Mouse (Mus musculus) left cerebral cortex, postnatal 25 days (tissue): Measurements from ENCODE around the gene Smarca4. TPM values are rescaled to one million over a fixed set of nuclear protein-coding genes. Genes with fewer than 3 reads are reported as not detected.

ENCODE experiments used
- DNase-seq, 2 experiments: peaks; one replicate each; pipeline ENCODE4 v3.0.0; 2022; ENCODE audit warnings: low spot score in 2 of 2, mixed read lengths in 1 of 2
- intact Hi-C: fragments of 180-260 bp; cut with DNase I; formaldehyde crosslinking; loops from one replicate; pipeline ENCODE4 v1.15.1; 2025
- total RNA-seq, 2 experiments: library from RNA; stranded (reverse); gene quantifications; 2 replicates each; pipeline ENCODE4 v1.2.3; 2021

Smarca4 gene
- total RNA-seq, 2 experiments from 2014 or later: 117 to 118 TPM

- intact Hi-C loops: no loop called here
- peak in 1 of 2 experiments; percentile 62 for DNase-seq
Measured at GRCm38 (mm10) chr9:21701091-21701490, 85.1 kb downstream of the Smarca4 start.

GRCm38 (mm10) chr9:21703494-21703893 lies 87.5 kb downstream of the Smarca4 start:
- DNase-seq: no peak
- intact Hi-C loops: no loop called here

GRCm38 (mm10) chr9:21706085-21706484 lies 90.1 kb downstream of the Smarca4 start:
- no peak for DNase-seq

GRCm38 (mm10) chr9:21706586-21707265 lies 90.8 kb downstream of the Smarca4 start:
- intact Hi-C loops: no loop called here

More at GRCm38 (mm10) chr9:21706085-21706484, 90.1 kb downstream of the Smarca4 start:
- intact Hi-C loops: no loop called here

GRCm38 (mm10) chr9:21709340-21709739 lies 93.4 kb downstream of the Smarca4 start:
- DNase-seq: no peak
- intact Hi-C loops: no loop called here

More at GRCm38 (mm10) chr9:21706586-21707265, 90.8 kb downstream of the Smarca4 start:
- no peak for DNase-seq

GRCm38 (mm10) chr9:21715298-21715697 lies 99.3 kb downstream of the Smarca4 start:
- no peak for DNase-seq
- intact Hi-C loops: no loop called here

- intact Hi-C loops: no loop called here
- DNase-seq: no peak
Measured at GRCm38 (mm10) chr9:21717015-21717414, 101.0 kb downstream of the Smarca4 start.

- DNase-seq: no peak
- intact Hi-C loops: no loop called here
Measured at GRCm38 (mm10) chr9:21721036-21721435, 105.1 kb downstream of the Smarca4 start.

- peak; percentile 73 to 84 for DNase-seq
- intact Hi-C loops: no loop called here
Measured at GRCm38 (mm10) chr9:21723377-21724146, 107.6 kb downstream of the Smarca4 start, which contains the start of gene Ldlr. Gene Ldlr, plus strand, starts transcription at chr9:21723483.

GRCm38 (mm10) chr9:21724147-21724536 lies 108.2 kb downstream of the Smarca4 start:
- DNase-seq: peak; percentile 90 to 94

GRCm38 (mm10) chr9:21725224-21726121 lies 109.5 kb downstream of the Smarca4 start:
- DNase-seq: no peak
- intact Hi-C loops: no loop called here

More at GRCm38 (mm10) chr9:21724147-21724536, 108.2 kb downstream of the Smarca4 start:
- intact Hi-C loops: no loop called here

GRCm38 (mm10) chr9:21726218-21726975 lies 110.4 kb downstream of the Smarca4 start:
- no peak for DNase-seq
- intact Hi-C loops: no loop called here

GRCm38 (mm10) chr9:21728261-21728832 lies 112.4 kb downstream of the Smarca4 start:
- intact Hi-C loops: no loop called here
- DNase-seq: no peak

GRCm38 (mm10) chr9:21729264-21729663 lies 113.3 kb downstream of the Smarca4 start:
- intact Hi-C loops: no loop called here
- no peak for DNase-seq

- no peak for DNase-seq
- intact Hi-C loops: no loop called here
Measured at GRCm38 (mm10) chr9:21732288-21732687, 116.3 kb downstream of the Smarca4 start.

- intact Hi-C loops: no loop called here
- DNase-seq: no peak
Measured at GRCm38 (mm10) chr9:21733446-21733845, 117.5 kb downstream of the Smarca4 start.

- no peak for DNase-seq
- intact Hi-C loops: no loop called here
Measured at GRCm38 (mm10) chr9:21733989-21734388, 118.0 kb downstream of the Smarca4 start.

GRCm38 (mm10) chr9:21735126-21735525 lies 119.2 kb downstream of the Smarca4 start:
- DNase-seq: no peak
- intact Hi-C loops: no loop called here

GRCm38 (mm10) chr9:21736580-21736979 lies 120.6 kb downstream of the Smarca4 start:
- intact Hi-C loops: no loop called here
- no peak for DNase-seq
